Mouse (Mus musculus) small intestine, adult 10 weeks (tissue): ENCODE measurements around the gene Lrrc49. TPM values are rescaled to one million over a fixed set of nuclear protein-coding genes. Genes with fewer than 3 reads are reported as not detected.

Source experiments
- polyA plus RNA-seq: library from polyadenylated mRNA; stranded (reverse); fragments of 350-450 nt; fragmentation: Illumina TruSeq; extraction: RNeasy Lipid Tissue Mini Kit (QIAGEN cat#74804); gene quantifications from one replicate; pipeline ENCODE4 v1.2.3, GENCODE M21; 2014; ENCODE audit warnings: low replicate concordance

The Lrrc49 gene
- 6.1 TPM for polyA plus RNA-seq

DNA sequence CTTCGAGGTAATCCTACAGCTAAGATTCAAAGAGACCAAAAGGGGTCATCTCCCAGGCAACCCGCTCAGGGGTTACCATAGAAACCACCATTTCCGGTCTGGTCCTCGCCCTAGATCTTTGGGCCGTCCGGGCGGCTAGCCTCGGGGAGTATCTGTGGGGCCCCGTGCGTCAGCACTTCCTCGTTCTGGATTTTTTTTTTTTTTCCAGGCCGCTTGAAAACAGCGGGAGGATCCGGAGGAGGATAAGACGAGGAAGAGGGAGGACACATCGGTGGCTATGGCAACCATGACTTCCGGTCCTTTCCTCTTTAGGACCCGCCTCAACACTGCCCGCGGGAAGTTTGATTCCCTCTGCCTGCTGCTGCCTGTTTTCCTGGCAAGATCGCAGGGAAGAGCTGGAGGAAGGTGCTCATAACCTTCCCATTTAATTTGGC lies at the start of gene Lrrc49:
Gene Lrrc49, minus strand, starts transcription at position 268 of the 434 bp plus-strand sequence.

DNA sequence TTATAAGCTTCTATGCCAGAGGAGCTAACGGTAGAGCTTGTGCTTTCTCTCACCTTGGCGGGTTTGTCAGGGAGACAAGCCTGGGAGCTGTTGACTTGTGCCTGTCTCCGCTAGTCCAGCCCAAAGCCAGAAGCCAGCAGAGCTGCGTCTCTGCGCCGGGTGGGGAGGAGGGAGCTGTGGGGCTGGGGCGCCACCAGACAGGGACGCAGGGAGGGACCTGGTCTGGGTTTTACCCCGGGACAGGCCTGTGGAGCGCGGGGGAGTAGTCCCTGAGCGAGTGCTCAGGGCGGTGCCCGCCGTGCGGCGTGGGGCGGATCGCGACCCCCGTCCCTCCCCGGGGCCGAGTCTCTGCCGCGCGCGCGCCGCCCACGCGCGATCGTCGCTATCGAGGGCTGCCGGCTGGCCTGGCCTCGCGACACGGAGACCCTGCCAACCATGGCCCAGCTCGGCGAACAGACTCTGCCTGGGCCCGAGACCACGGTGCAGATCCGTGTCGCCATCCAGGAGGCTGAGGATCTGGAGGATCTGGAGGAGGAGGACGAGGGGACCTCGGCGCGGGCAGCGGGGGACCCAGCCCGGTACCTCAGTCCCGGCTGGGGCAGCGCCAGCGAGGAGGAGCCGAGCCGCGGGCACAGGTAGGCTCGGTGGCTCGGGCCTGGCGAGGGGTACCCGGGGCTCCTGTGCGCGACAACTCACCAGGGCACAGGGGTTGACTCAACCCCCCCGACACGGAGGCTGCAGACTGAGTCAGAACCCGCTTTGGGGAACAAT lies 25.0 kb upstream of the Lrrc49 start, which contains the start of gene Larp6:
Gene Larp6, plus strand, starts transcription at position 219 of the 771 bp plus-strand sequence.

DNA sequence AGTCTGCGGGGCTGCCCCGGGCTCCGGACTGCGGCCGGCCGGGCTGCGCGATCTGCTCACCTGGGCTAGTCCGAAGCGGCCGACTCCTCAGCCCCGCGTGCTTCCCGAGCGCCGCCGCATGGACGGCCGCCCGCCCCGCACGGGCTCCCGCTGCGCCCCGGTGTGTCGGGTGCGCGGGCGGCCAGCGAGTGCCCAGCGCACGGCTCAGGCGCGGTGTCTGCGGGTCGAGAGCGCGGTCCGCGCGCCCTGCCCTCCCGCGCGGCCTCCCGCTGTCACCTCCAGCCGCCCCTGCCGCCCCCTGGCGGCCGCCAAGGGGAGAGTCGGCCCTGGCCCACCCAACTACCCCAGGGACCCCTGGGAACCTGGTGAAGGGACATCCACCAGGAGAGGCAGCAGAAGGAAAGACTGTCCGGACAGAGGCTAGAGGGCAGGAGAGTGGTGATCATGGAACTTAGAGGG lies 166.1 kb downstream of the Lrrc49 start, which contains the start of gene Thsd4:
Gene Thsd4, minus strand, starts transcription at position 241 of the 459 bp plus-strand sequence.

Other genes with a start within 250 kb of the Lrrc49 start
- gene Thsd4, start 166.1 kb downstream of the Lrrc49 start, polyA plus RNA-seq = 1.7 TPM
- not detected for gene Larp6, start 24.8 kb upstream of the Lrrc49 start, polyA plus RNA-seq
- 20.8 TPM for gene Uaca, start 106.4 kb upstream of the Lrrc49 start, polyA plus RNA-seq